ENCODE assay signal across 12 mouse cellular contexts in genomic region chr4:101026566-101026965, GRCm38 (mm10). TPM values are rescaled to one million over a fixed set of nuclear protein-coding genes. Genes with fewer than 3 reads are reported as not detected.
A peak's percentile ranks its signal among the peaks of the same experiment; 100 is the strongest.
DNase-seq lines count a peak whose midpoint lies in the region.
"Had no signal": no experiment of that assay in that cellular context is flagged by ENCODE, and none has a peak within 500 bp of the region (broad histone marks: within the 10 kb centered on the region; RNA-seq: fewer than 3 reads in every experiment).

No protein-coding gene starts in this region.

- peak; percentile 9 to 21 for DNase-seq in left cerebral cortex, postnatal 36 days (ENCODE audit: low spot score in 2 of 2)
- DNase-seq in left cerebral cortex, adult 11 months (ENCODE audit: low spot score): no peak
- peak; percentile 43 to 44 for DNase-seq in right cerebral cortex, postnatal 10 days (ENCODE audit: low spot score in 2 of 2)
- DNase-seq in right cerebral cortex, postnatal 4 days: no peak
- DNase-seq in layer of hippocampus, adult 18-20 months (ENCODE audit: low spot score in 2 of 2): peak; percentile 75 to 81
- no peak for DNase-seq in gastrocnemius, postnatal 25 days
- no peak for DNase-seq in heart, postnatal 36 days
- DNase-seq: adrenal gland, postnatal 14 days; cerebellum, adult 9-11 months; embryo, embryonic 11 days; heart, adult 11 months; kidney, adult 9 months had no signal

- intact Hi-C loops in left cerebral cortex, postnatal 36 days (cut with DNase I): no loop called here
- intact Hi-C loops in heart, postnatal 36 days (cut with DNase I): no loop called here

RNA-seq across cellular contexts. Expression of gene Gm10577, which starts 6.1 kb away (rescaled TPM):
- not detected for total RNA-seq in left cerebral cortex, postnatal 36 days (2021)
- total RNA-seq in layer of hippocampus, adult 18-20 months (2021): not detected
- not detected for total RNA-seq in gastrocnemius, postnatal 25 days (2021)
- not detected for total RNA-seq in heart, postnatal 36 days (2021)
- total RNA-seq: adrenal gland, postnatal 14 days had no signal

RNA-seq across cellular contexts. Expression of gene Raver2, which starts 42.2 kb away (rescaled TPM):
- total RNA-seq in left cerebral cortex, postnatal 36 days (2021): 10 to 100 TPM; 16.7 to 21.5 TPM
- 10 to 100 TPM; 45.6 to 47.8 TPM for total RNA-seq in layer of hippocampus, adult 18-20 months (2021)
- 10 to 100 TPM in 1 of 2 experiments, 1 to 10 TPM in 1; 2.9 to 11.3 TPM for total RNA-seq in gastrocnemius, postnatal 25 days (2021)
- 1 to 10 TPM; 2.2 to 2.4 TPM for total RNA-seq in heart, postnatal 36 days (2021)

Comparison
In these comparisons a context has a peak if more than half of its experiments do, and no peak if none do; other contexts are left out.
1. DNase-seq: peak in left cerebral cortex, postnatal 36 days (2 of 2), right cerebral cortex, postnatal 10 days (2 of 2) and layer of hippocampus, adult 18-20 months (2 of 2); none in left cerebral cortex, adult 11 months (single experiment), right cerebral cortex, postnatal 4 days (single experiment), gastrocnemius, postnatal 25 days (single experiment) and heart, postnatal 36 days (0 of 2).